Mouse (Mus musculus): ENCODE data around the gene Six5.
"Not testable (repeated sequence)": the region's sequence is repeated elsewhere in the genome, so short reads cannot be mapped to it uniquely, and the experiment has no call there.

The Six5 gene

DNA sequence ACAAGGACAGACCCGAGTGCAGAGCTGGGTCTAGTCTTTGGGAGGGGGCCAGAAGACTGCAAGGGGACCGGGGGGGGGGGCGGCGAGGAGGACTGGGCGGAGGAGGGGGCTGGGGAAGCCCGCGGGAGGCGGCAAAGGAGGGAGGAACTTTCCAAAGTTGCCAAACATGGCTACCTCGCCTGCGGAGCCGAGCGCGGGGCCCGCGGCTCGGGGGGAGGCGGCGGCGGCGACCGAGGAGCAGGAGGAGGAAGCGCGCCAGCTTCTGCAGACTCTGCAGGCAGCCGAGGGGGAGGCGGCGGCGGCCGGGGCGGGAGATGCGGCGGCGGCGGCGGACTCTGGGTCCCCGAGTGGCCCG, at the start of gene Six5:
Gene Six5 (plus strand): TSS at position 124 of the 355 bp plus-strand sequence.
- DNase-seq (ENCODE audit: low spot score in 2 of 2): no peak

DNA sequence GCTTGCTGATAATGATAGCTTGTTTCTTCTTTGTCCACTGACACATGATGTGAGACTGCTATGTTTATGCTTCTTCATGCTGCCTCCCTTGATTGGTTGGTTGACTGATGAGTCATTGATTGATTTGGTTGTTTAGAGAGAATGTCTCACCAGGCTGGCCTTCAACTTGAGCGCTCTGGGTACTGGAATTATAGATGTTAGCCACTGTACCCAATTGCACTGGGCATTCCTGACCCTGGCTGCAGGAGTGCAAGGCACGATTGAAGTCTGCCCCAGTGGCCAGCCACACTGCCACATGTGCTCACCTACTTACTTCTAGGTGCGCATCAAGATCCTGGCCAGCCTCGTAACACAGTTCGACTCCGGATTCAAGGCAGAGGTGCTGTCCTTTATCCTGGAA, 49.8 kb upstream of the Six5 start:
- no peak for DNase-seq (ENCODE audit: low spot score in 2 of 2)

- DNase-seq (ENCODE audit: low spot score in 2 of 2): no peak
These were observed 47.9 kb upstream of the Six5 start for GRCm38 (mm10) chr7:19046286-19047069.

DNA sequence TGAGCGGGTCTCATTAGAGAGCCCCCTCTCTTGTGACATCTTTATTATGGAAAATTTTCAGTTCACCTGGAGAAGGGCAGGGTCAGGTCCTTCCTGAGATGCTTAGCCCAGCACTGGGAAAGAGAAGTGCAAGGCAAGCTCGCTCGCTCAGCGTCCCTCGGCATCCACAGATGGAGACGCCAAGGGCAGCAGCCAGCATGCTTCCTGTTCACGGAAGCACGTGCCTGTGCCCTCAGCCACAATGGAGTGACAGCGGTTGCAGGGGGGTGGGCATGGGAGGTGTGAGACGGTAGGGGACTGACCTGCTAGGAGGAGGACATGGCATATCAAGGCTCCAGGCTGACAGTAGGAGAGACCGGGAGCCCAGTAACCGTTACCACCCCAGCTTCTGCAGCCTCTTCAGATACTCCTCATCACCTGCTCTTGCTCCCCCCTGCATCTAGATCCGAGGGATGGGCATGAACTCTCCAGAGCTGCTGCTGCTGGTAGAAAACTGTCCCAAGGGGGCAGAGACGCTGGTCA, 46.3 kb upstream of the Six5 start:
- DNase-seq (ENCODE audit: low spot score in 2 of 2): no peak

GRCm38 (mm10) chr7:19049252-19049651, 45.1 kb upstream of the Six5 start:
- DNase-seq (ENCODE audit: low spot score in 2 of 2): no peak

DNA sequence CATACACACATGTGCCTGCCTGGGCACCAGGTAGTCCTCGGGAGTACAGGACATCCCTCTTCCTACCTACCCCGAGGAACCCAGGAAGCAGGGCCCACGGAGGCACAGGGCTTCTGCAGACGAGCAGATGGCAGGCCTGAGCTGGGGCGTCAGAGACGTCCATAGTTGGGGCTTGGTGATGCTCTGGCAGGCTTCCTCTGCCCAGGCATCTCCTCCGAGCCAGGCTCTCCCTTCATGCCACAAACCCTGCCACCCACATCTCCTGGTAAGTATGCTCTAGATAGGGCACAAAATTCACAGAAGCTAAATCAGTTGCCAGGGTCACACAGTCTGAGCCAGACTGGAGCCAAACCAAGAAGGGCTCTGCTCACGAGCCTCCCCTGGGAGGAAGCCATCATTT, 44.2 kb upstream of the Six5 start:
- peak; percentile 45 to 49 for DNase-seq (ENCODE audit: low spot score in 2 of 2)

GRCm38 (mm10) chr7:19051161-19051560, 43.2 kb upstream of the Six5 start:
- DNase-seq (ENCODE audit: low spot score in 2 of 2): no peak

GRCm38 (mm10) chr7:19052345-19053135, 41.9 kb upstream of the Six5 start:
- peak; percentile 64 to 68 for DNase-seq (ENCODE audit: low spot score in 2 of 2)

DNA sequence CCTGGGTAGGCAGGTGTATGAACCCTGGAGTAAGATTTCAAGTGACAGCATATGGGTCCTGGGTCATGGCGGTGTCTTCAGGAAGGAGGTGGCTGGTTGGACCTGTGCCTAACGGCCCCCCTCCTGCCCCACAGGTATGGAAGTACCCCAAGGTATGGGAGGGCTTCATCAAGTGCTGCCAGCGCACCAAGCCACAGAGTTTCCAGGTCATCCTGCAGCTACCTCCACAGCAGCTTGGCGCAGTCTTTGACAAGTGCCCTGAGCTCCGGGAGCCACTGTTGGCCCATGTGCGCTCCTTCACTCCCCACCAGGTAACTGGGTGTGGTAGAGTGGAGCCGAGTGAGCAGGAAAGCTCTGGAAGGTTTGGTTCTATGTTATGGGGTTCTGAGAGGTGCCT, 41.3 kb upstream of the Six5 start:
- DNase-seq (ENCODE audit: low spot score in 2 of 2): no peak

- no peak for DNase-seq (ENCODE audit: low spot score in 2 of 2)
These were observed 40.2 kb upstream of the Six5 start, which contains the start of gene Rsph6a for GRCm38 (mm10) chr7:19054047-19054776. TSS of gene Rsph6a (plus strand) at chr7:19054690.

- no peak for DNase-seq (ENCODE audit: low spot score in 2 of 2)
These were observed 39.7 kb upstream of the Six5 start for GRCm38 (mm10) chr7:19054777-19055076.

GRCm38 (mm10) chr7:19055108-19055507, 39.3 kb upstream of the Six5 start:
- no peak for DNase-seq (ENCODE audit: low spot score in 2 of 2)

- DNase-seq (ENCODE audit: low spot score in 2 of 2): no peak
These were observed 37.0 kb upstream of the Six5 start for GRCm38 (mm10) chr7:19057405-19057804.

GRCm38 (mm10) chr7:19065896-19066295, 28.5 kb upstream of the Six5 start:
- DNase-seq (ENCODE audit: low spot score in 2 of 2): peak in 1 of 2 experiments; percentile 2

- no peak for DNase-seq (ENCODE audit: low spot score in 2 of 2)
These were observed 27.3 kb upstream of the Six5 start for GRCm38 (mm10) chr7:19067063-19067462.

GRCm38 (mm10) chr7:19067935-19068334, 26.5 kb upstream of the Six5 start:
- DNase-seq (ENCODE audit: low spot score in 2 of 2): no peak

- peak in 1 of 2 experiments; percentile 81 for DNase-seq (ENCODE audit: low spot score in 2 of 2)
These were observed 25.7 kb upstream of the Six5 start for GRCm38 (mm10) chr7:19068707-19069106.

DNA sequence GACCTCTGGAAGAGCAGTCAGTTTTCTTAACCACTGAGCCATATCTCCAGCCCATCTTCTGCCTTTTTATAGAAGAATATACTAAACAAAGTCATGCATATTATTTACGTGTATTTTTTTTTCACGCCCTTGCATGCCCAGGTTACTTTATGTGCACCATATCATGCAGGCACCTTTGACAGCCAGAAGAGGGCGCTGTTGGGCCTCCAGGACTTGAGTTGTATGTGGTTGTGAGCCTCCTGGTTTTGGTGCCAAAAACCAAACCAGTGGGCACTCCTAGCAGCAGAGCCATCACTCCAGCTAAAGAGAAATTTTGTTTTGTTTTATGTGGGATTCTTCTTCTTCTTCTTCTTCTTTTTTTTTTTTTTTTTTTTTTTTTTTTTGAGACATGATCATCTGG, 24.9 kb upstream of the Six5 start:
- DNase-seq (ENCODE audit: low spot score in 2 of 2): no peak

GRCm38 (mm10) chr7:19071024-19071423, 23.4 kb upstream of the Six5 start:
- DNase-seq (ENCODE audit: low spot score in 2 of 2): not testable (repeated sequence)

DNA sequence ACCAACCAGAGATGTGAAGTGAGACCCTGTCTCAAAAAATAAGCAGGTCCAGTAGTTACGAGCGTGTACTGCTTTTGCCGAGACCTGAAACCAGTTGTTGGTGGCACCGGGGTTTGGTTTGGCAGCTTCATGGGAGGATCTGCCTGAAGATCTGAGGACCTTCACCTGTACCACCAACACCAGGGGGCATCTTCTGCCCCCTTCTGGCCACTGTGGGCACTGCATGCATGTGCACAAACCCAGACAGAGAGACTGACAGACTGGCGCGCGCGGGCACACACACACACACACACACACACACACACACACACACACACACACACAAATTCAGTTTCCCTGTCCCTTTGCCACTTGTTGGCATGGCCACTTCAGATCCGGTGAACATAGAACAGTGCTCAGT, 20.9 kb upstream of the Six5 start:
- DNase-seq (ENCODE audit: low spot score in 2 of 2): peak in 1 of 2 experiments; percentile 18

GRCm38 (mm10) chr7:19074494-19074893, 19.9 kb upstream of the Six5 start:
- no peak for DNase-seq (ENCODE audit: low spot score in 2 of 2)

- no peak for DNase-seq (ENCODE audit: low spot score in 2 of 2)
These were observed 19.2 kb upstream of the Six5 start for GRCm38 (mm10) chr7:19075231-19075630.

Data from frontal cortex, postnatal 36 days (tissue).